Mouse (Mus musculus) urinary bladder, adult 18-20 months (tissue): ENCODE data around the gene Ttc21a.
"Not testable (repeated sequence)": the region's sequence is repeated elsewhere in the genome, so short reads cannot be mapped to it uniquely, and the experiment has no call there.

Source experiments
- DNase-seq, 2 experiments: peaks; one replicate each; pipeline ENCODE4 v3.0.0; 2022; ENCODE audit warnings: low spot score in 2 of 2, mixed read lengths in 2 of 2

The Ttc21a gene

DNA sequence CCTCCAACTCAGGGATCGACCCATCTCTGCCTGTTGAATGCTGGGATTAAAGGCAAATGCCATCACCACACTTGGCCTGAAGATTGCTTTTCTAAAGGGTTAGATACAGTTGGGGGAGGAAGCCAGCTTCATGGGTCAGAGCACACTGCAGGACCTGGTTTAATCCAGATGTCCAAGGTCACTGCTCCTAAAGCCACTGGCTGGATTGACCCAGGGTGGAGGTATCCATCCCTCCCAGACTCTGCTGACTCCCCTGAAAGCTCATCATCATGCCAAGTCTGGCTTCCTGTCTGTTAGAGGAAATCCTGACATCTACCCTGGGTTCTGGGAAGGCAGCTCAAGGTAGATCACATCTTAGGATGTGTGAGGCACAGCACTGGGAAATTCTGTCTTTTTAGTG is 61.4 kb downstream of the Ttc21a start:
- DNase-seq: no peak

GRCm38 (mm10) chr9:119999636-120000035 is 62.2 kb downstream of the Ttc21a start:
- DNase-seq: no peak

GRCm38 (mm10) chr9:120000761-120001160 is 63.4 kb downstream of the Ttc21a start:
- DNase-seq: no peak

DNA sequence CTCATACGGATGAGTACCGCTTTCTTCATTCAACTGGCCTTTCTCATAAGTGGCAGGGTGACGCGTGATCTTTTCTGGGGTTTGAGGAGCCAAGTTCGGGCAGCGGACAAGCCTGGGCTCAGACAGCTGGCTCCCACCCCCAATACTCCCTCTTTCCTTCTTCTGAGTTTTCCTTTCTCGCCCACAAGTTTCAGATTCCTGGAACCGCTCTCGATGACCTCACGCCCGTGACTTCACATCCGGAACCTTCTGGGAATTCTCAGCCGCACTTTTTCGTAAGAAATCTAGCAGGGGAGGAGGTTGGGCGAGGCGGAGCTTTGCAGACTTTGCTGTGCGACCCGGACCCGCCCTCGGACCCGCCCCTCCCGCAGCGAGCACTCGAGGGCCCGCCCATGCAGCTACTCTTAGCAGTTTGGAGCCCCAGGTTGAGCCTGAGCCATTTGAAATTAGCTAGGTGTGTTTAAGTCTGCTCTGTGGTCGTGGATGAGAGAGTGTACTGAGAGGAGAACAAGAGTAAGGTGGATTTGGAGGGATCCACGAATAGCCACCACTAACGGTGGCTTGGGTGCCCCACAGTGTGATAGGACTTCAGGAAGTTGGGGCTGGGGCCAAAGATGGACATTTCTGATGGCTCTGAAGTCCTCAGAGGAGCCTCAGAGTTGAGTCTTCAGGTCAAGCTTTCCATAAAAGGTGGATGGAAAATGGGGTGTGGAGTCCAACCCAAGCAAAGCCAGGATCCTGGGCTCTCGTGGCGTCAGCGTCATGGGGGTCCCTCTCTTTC is 64.7 kb downstream of the Ttc21a start:
- peak; percentile 82 to 87 for DNase-seq

DNA sequence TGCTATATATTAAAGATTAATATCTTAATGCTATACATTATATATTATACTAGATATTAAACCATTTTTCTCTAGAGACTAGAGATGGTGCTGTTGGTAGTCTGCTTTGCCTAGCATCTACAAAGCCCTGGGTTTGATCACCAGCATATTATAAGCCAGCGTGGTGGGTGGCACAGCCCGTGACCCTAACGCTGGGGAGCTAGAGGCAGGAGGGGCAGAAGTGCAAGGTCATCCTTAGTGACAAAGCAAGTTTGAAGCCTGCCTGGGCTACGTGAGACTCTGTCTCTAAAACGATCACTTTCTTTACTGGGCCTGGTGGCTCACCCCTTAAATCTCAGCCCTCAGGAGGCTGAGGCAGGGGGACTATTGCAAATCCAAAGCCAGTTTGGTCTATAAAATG is 65.5 kb downstream of the Ttc21a start:
- no peak for DNase-seq

DNA sequence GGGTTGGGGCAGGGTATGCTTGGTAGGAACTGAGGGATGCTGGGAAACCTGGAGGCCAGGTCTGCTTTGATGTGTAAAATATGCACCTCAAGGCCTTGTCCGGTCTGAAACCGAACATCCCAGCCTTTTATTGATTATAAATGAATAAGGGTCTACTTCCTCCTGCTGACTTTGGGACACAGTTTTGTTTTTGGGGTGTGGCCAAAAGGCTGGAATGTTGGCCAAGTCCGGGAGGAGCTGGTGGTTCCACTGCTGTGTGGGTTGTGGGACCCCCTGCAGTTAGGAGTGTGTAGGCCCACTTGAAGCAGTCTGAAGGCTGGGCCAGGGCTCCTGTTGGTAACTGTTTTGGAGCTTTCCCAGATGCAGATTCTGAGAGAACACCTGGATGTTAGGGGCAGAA is 68.5 kb downstream of the Ttc21a start:
- no peak for DNase-seq

DNA sequence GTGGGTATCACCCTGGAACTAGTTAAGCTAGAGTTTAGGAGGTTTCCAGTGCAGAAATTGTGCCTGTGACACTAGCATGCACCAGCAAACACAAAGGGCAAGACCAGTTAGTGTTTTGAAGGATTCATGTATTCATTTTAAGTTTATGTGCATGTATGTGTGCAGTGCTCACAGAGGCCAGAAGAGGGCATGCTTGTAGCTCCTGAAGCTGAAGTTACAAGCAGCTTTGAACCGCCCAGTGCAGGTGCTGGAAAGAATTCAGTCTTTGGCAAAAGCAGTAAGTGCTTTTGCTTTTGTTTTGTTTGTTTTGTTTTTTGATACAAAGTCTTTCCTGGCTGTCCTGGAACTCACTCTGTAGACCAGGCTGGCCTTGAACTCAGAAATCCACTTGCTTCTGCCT is 70.4 kb downstream of the Ttc21a start:
- no peak for DNase-seq

- no peak for DNase-seq
Observed at GRCm38 (mm10) chr9:120009226-120009841, 71.9 kb downstream of the Ttc21a start.

DNA sequence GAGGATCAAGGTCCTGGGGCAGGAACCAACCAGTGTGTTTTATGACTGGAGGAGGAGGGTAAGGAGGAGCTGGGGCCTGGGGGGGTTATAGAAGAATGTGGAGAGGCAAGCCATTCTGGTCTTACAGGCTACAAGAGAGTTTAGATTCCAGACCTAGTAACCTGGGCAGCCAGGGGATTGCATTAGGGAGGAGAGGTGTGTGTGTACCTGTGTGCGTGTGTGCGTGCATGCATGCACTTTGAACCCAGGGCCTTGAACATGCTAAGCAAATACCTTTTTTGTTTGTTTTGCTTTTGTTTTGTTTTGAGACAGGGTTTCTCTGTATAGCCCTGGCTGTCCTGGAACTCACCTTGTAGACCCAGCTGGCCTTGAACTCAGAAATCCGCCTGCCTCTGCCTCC is 72.5 kb downstream of the Ttc21a start:
- no peak for DNase-seq

DNA sequence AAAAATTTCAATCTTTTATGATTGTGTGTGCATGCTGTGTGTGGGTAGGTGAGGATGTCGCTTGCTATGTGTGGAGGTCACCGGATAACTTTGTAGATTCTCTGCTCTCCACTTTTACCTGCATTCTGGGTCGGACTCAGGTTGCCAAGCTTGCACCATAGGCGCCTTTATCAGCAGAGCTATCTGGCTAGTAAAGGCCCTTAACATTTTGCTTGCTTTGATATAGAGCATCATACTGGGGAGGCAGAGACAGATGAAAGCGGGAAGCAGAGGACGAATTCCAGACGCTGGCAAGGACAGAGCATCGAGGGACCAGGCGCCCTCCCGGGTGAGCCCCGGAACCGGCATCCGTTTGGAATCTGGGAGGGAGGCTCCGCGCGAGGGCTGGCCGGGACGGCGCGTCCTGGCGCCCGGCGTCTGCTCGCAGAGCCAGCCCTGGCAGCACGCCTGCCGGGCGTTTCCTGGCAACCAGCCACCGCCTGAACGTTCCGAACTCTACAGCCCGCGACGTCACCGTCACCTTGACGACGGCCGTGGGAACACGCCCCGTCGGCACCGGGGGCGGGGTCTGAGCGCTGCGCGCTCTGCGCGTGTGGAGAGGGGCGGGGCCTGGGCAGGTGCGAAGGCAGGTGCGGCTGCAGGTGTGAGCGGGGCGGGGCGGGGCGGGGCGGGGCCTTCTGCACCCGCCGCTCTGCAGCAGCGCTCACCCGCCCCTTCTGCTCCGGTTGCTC is 73.5 kb downstream of the Ttc21a start:
- DNase-seq: peak; percentile 98

- peak in 1 of 2 experiments; percentile 64 for DNase-seq
Observed at GRCm38 (mm10) chr9:120011533-120011932, 74.1 kb downstream of the Ttc21a start.

DNA sequence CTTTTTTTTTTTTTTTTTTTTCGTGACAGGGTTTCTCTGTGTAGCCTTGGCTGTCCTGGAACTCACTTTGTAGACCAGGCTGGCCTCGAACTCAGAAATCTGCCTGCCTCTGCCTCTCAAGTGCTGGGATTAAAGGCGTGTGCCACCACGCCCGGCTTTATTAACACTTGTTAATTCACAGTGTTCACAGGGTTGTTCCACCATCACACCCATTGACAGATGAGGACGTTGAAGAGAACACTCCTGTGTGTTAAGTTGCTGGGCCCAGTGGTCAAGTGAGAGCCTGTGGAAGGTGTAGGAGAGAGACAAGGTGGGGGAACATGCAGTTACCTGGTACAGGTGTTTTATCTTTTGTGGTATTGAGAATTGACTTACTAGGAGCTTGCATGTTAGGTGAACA is 74.8 kb downstream of the Ttc21a start:
- DNase-seq: not testable (repeated sequence)

GRCm38 (mm10) chr9:120012781-120013180 is 75.4 kb downstream of the Ttc21a start:
- DNase-seq: no peak

DNA sequence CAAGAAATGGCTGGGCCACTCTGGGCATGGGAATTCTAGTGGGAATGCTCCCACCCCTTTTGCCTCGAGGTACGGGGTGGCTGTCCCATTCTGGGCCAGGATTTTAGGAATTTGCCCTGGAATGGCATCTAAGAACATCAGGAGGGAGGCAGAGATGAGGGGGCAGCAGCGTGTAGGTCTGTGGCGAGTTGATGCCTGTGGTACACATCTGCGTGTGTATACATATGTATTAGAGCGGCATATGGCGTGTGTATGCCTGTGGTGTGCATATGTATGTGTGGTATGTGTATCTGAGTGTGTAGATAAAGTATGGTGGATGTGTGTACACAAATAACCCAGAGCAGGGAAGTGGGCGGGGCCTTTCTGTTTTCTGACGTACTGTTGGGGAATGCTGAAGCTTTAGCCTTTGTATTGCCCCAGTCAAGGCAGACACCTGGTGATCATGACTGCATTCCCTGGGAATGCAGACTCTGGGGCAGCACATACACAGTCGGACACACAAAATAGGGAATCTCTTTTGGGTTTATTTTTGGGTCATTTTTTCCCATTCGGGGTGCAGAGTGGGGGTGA is 75.9 kb downstream of the Ttc21a start:
- DNase-seq: no peak

DNA sequence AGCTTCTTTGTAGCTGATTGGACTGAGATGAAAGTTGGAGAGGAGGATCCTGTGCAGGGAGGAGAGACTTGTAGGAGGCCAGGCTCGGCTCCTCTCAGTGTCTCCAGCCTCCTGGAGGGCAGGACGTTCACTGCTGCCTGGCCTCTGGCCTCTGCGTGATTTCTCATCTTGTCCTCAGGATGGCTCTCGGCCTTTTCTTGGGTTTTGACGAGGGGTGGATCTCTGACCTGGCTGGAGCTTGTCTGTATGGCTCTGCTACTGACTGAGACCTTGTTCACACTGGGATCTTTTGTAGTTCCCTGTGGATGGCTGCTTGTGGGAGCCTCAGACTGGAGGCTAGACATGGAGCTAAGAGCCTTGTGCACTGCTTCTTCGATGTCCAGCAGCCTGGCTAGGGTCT is 77.4 kb downstream of the Ttc21a start:
- DNase-seq: no peak

GRCm38 (mm10) chr9:120016956-120017355 is 79.5 kb downstream of the Ttc21a start:
- no peak for DNase-seq
